Mouse (Mus musculus) G1E (cell line): ENCODE data around the gene B4galnt2.

Experiments
- CTCF ChIP-seq: IDR thresholded peaks from 2 replicates; pipeline ENCODE4 v1.5.1; 2012; ENCODE audit warnings: low read depth, low read length, inconsistent platforms, mixed read lengths
- GATA1 ChIP-seq: IDR thresholded peaks from 2 replicates; pipeline ENCODE4 v1.6.1; 2012; ENCODE audit warnings: borderline replicate concordance, low read length, inconsistent platforms, mixed read lengths
- GATA2 ChIP-seq: IDR thresholded peaks from 2 replicates; pipeline ENCODE4 v1.6.1; 2012; ENCODE audit warnings: low read depth, low read length, inconsistent platforms, borderline replicate concordance
- POLR2AphosphoS5 ChIP-seq: IDR thresholded peaks from 2 replicates; pipeline ENCODE4 v1.6.1; 2012; ENCODE audit warnings: low read depth, low read length, inconsistent platforms; ENCODE audit not compliant: insufficient replicate concordance
- TAL1 ChIP-seq: conservative IDR thresholded peaks from 2 replicates; pipeline ENCODE4 v1.6.1; 2012; ENCODE audit warnings: low read depth, low read length, inconsistent platforms, mixed read lengths

DNA sequence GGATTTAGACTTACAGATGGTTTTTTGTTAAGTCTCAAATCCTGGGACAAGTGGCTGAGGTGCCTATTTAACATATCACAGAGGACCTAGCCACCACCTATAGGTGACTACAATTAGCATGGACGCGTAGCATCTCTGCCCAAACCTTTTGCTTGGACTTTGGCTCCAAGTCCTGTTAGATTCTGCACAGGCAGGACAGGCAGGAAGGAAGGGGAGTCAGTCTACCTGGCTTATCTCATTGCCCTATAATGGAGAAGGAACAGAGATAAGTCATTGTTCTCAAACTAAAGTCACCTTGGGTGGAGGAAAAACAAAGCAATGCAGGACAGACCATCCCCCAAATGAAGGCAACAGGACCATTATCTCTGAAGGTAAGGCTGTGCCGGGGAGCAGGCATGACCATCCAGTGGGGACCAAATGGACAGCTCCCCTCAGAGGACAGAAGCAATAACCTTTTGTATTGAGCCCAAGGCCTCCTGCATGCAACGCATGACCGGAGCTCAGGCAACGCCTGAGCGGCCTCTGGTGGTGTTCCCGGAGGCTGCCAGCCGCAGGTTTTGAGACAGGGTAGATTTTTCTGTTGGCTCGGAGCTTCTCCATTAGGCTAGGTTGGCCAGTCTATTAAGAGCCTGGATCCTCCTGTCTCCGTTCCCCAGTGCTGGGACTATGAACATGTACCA, 25.3 kb upstream of the B4galnt2 start:
- TF ChIP-seq CTCF = no peak
- no peak for TF ChIP-seq GATA1
- no peak for TF ChIP-seq POLR2AphosphoS5
- no peak for TF ChIP-seq TAL1
- no peak for TF ChIP-seq GATA2
